Mouse (Mus musculus): ENCODE measurements around the gene Spata31d1d. TPM values are rescaled to one million over a fixed set of nuclear protein-coding genes. Genes with fewer than 3 reads are reported as not detected.
"Not testable (repeated sequence)": the region's sequence is repeated elsewhere in the genome, so short reads cannot be mapped to it uniquely, and the experiment has no call there.

Gene Spata31d1d
- polyA plus RNA-seq, 2 experiments: 0.03 TPM; not detected in 1

DNA sequence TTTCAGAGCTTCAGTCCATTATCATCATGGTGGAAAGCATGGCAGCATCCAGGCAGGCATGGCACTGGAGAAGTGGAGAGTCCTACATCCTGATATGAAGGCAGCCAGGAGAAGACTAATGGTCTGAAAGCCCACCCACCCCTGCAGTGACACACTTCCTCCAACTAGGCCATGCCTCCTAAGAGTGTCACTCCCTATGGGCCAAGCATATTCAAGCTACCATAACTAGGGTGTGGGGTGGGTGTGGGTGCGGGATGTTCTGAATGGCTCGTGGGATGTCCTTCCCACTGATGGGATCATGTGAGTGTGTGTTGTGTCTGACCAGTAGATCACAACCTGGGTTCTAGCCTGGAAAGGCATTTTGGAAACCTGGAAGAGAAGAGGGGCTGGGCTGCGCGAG lies 2.4 kb upstream of the Spata31d1d start:
- Histone ChIP-seq H3K9ac (ENCODE audit: low read depth, low read length, severe bottlenecking) (no peak overlapping the region), H3K27ac (replicated peaks; ENCODE audit: low read depth, low read length) (no peak overlapping the region), H3K4me2 (replicated peaks; ENCODE audit: low read depth, low read length, severe bottlenecking) (no peak overlapping the region), H3K27me3 (ENCODE audit: control insufficient read depth, insufficient read depth, low read length) (no peaks in the 10 kb centered on the region), H3K36me3 (ENCODE audit: control insufficient read depth, insufficient read depth, low read length) (no peaks in the 10 kb centered on the region), H3K4me1 (ENCODE audit: control insufficient read depth, insufficient read depth, low read length) (no peaks in the 10 kb centered on the region), H3K9me3 (ENCODE audit: control insufficient read depth, low read length) (no peaks in the 10 kb centered on the region), H3K4me3 (replicated peaks; ENCODE audit: low read length) (no peak overlapping the region)
- DNase-seq (ENCODE audit: low spot score) (no peak), ATAC-seq (ENCODE audit: low FRiP score, low read depth) (no peak)
- WGBS: 89% methylated on average over 2 of the region's 4 CpGs
- no peak for TF ChIP-seq POLR2A (IDR thresholded peaks at IDR 0.05; ENCODE audit: borderline replicate concordance, extremely low read depth, insufficient read depth, insufficient read length)

- no peak for TF ChIP-seq POLR2A (IDR thresholded peaks at IDR 0.05; ENCODE audit: borderline replicate concordance, extremely low read depth, insufficient read depth, insufficient read length)
- peaks cover 5% of the 10 kb centered on the region; the same call in 1 of the 2 replicates for H3K4me1 ChIP-seq (ENCODE audit: control insufficient read depth, insufficient read depth, low read length)
- no peak overlapping the region for H3K4me2 ChIP-seq (replicated peaks; ENCODE audit: low read depth, low read length, severe bottlenecking)
- no peaks in the 10 kb centered on the region for H3K9me3 ChIP-seq (ENCODE audit: control insufficient read depth, low read length)
- peak; percentile 76; the same call in 1 of the 2 replicates for ATAC-seq (ENCODE audit: low FRiP score, low read depth)
- DNase-seq (ENCODE audit: low spot score): peak; percentile 85
- no peaks in the 10 kb centered on the region for H3K36me3 ChIP-seq (ENCODE audit: control insufficient read depth, insufficient read depth, low read length)
- 23% methylated on average over 7 of the region's 7 CpGs for WGBS
- no peak overlapping the region for H3K4me3 ChIP-seq (replicated peaks; ENCODE audit: low read length)
- no peaks in the 10 kb centered on the region for H3K27me3 ChIP-seq (ENCODE audit: control insufficient read depth, insufficient read depth, low read length)
- no peak overlapping the region for H3K27ac ChIP-seq (replicated peaks; ENCODE audit: low read depth, low read length)
- H3K9ac ChIP-seq (ENCODE audit: low read depth, low read length, severe bottlenecking): no peak overlapping the region
These were observed 3.0 kb downstream of the Spata31d1d start for GRCm38 (mm10) chr13:59728378-59729093.

DNA sequence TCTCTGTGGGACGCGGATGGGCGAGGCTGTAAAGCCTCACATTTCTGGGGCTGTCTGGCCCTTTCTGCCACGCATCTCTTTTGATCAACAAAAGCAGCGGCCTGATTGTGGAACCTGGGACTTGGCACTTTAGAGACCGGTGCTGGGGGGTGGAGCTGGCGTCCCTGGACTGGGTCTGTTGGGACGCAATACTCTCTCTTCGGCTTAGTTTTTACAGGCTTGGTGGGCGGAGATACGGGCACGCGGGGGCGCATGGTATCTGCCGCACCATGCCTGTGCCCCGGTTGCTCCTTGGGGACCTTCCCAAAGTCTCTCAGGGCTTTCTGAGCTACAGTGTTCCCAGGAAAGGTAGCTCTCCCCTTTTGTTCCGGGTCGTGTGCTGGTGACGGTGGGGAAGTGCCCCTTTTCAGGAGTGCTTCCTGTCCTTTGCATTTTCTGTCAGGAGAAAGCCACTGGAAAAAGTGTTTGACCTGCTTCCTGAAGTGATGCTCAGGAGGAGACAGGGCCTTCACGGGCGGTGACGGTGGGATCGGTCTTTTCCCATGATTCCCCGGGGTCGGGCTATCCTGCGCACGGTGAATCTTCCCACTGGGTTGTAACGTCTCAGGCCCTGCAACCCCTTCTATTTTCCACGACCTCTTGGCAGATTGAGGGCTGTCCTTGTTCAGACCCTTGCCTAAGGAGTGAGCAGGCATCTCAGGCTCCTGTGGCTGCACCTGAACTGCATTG lies 5.2 kb downstream of the Spata31d1d start:
- no peaks in the 10 kb centered on the region for H3K27me3 ChIP-seq (ENCODE audit: control insufficient read depth, insufficient read depth, low read length)
- peak overlapping the region; percentile 38; the same call in 1 of the 2 replicates for H3K9ac ChIP-seq (ENCODE audit: low read depth, low read length, severe bottlenecking)
- H3K4me1 ChIP-seq (ENCODE audit: control insufficient read depth, insufficient read depth, low read length): peaks cover 5% of the 10 kb centered on the region; the same call in 1 of the 2 replicates
- WGBS: 22% methylated on average over 29 of the region's 29 CpGs
- no peak for TF ChIP-seq POLR2A (IDR thresholded peaks at IDR 0.05; ENCODE audit: borderline replicate concordance, extremely low read depth, insufficient read depth, insufficient read length)
- H3K4me2 ChIP-seq (replicated peaks; ENCODE audit: low read depth, low read length, severe bottlenecking): peak overlapping the region; percentile 44
- H3K36me3 ChIP-seq (ENCODE audit: control insufficient read depth, insufficient read depth, low read length): no peaks in the 10 kb centered on the region
- H3K4me3 ChIP-seq (replicated peaks; ENCODE audit: low read length): peak overlapping the region; percentile 17; the same call in 1 of the 2 replicates
- H3K27ac ChIP-seq (replicated peaks; ENCODE audit: low read depth, low read length): no peak overlapping the region
- H3K9me3 ChIP-seq (ENCODE audit: control insufficient read depth, low read length): no peaks in the 10 kb centered on the region
- no peak for DNase-seq (ENCODE audit: low spot score)
- ATAC-seq (ENCODE audit: low FRiP score, low read depth): no peak

DNA sequence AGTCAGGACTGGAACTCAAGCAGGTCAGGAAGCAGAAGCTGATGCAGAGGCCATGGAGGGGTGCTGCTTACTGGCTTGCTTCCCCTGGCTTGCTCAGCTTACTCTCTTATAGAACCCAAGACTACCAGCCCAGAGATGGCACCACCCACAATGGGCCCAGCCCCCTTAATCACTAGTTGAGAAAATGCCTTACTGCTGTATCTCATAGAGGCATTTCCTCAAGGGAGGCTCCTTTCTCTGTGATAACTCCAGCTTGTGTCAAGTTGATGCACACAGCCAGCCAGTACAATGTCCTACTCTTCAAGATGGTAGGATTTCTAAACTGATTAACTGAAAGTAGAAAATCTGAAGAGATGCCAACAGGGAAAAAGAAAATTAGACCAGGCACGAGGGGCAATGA lies 9.5 kb downstream of the Spata31d1d start:
- not testable (repeated sequence) for H3K9ac ChIP-seq (ENCODE audit: low read depth, low read length, severe bottlenecking); H3K9me3 ChIP-seq (ENCODE audit: control insufficient read depth, low read length); H3K27me3 ChIP-seq (ENCODE audit: control insufficient read depth, insufficient read depth, low read length); H3K36me3 ChIP-seq (ENCODE audit: control insufficient read depth, insufficient read depth, low read length); DNase-seq (ENCODE audit: low spot score); H3K27ac ChIP-seq (replicated peaks; ENCODE audit: low read depth, low read length); H3K4me3 ChIP-seq (replicated peaks; ENCODE audit: low read length); ATAC-seq (ENCODE audit: low FRiP score, low read depth); H3K4me2 ChIP-seq (replicated peaks; ENCODE audit: low read depth, low read length, severe bottlenecking)
- peaks cover 10% of the 10 kb centered on the region; the same call in 1 of the 2 replicates for H3K4me1 ChIP-seq (ENCODE audit: control insufficient read depth, insufficient read depth, low read length)
- 91% methylated on average over 1 of the region's 1 CpGs for WGBS

- H3K4me3 ChIP-seq (replicated peaks; ENCODE audit: low read length): no peak overlapping the region
- ATAC-seq (ENCODE audit: low FRiP score, low read depth): no peak
- peaks cover 5% of the 10 kb centered on the region; the same call in 1 of the 2 replicates for H3K4me1 ChIP-seq (ENCODE audit: control insufficient read depth, insufficient read depth, low read length)
- WGBS: 100% methylated on average over 1 of the region's 1 CpGs
- no peak overlapping the region for H3K9ac ChIP-seq (ENCODE audit: low read depth, low read length, severe bottlenecking)
- H3K4me2 ChIP-seq (replicated peaks; ENCODE audit: low read depth, low read length, severe bottlenecking): 0 out of 2 replicates have a peak overlapping the region, but pooled peaks have one; percentile 4
- no peak for DNase-seq (ENCODE audit: low spot score)
- no peak for TF ChIP-seq POLR2A (IDR thresholded peaks at IDR 0.05; ENCODE audit: borderline replicate concordance, extremely low read depth, insufficient read depth, insufficient read length)
- H3K27ac ChIP-seq (replicated peaks; ENCODE audit: low read depth, low read length): 0 out of 2 replicates have a peak overlapping the region, but pooled peaks have one; percentile 10
- no peaks in the 10 kb centered on the region for H3K9me3 ChIP-seq (ENCODE audit: control insufficient read depth, low read length)
- H3K27me3 ChIP-seq (ENCODE audit: control insufficient read depth, insufficient read depth, low read length): no peaks in the 10 kb centered on the region
- H3K36me3 ChIP-seq (ENCODE audit: control insufficient read depth, insufficient read depth, low read length): no peaks in the 10 kb centered on the region
These were observed 12.1 kb downstream of the Spata31d1d start for GRCm38 (mm10) chr13:59719475-59719874.

DNA sequence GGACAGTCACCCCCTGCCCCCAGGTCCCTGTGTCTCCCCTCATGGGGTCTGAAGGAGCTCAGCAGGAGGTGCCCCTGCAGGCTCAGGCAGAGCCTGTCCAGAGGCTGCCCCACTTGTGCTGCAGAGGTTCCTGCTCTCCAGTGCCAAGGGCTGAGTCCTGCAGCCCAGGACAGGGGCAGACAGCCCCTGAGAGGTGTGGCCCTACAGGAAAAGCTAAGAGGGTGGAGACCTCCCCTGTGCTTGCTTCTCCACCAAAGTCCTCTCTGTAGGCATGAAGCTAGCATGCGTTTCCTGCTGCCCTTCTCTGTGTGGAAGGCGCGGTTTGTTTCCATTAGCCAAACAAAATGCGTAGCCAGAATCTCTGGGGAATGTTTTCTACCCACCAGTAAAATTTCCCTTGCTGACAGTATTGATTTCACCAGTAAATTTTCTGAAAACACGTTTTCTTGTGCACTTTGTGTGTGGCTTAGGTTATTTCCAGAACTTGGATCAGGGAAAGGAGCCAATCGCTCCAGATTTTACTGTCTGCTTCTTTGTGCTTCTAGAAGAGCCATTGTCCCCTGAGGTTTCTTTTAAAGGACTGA lies 12.6 kb downstream of the Spata31d1d start:
- 15% methylated on average over 6 of the region's 6 CpGs for WGBS
- not testable (repeated sequence) for H3K36me3 ChIP-seq (ENCODE audit: control insufficient read depth, insufficient read depth, low read length); H3K9ac ChIP-seq (ENCODE audit: low read depth, low read length, severe bottlenecking); H3K27me3 ChIP-seq (ENCODE audit: control insufficient read depth, insufficient read depth, low read length); DNase-seq (ENCODE audit: low spot score); H3K9me3 ChIP-seq (ENCODE audit: control insufficient read depth, low read length); H3K4me3 ChIP-seq (replicated peaks; ENCODE audit: low read length); ATAC-seq (ENCODE audit: low FRiP score, low read depth); H3K4me1 ChIP-seq (ENCODE audit: control insufficient read depth, insufficient read depth, low read length); H3K27ac ChIP-seq (replicated peaks; ENCODE audit: low read depth, low read length)
- H3K4me2 ChIP-seq (replicated peaks; ENCODE audit: low read depth, low read length, severe bottlenecking): 0 out of 2 replicates have a peak overlapping the region, but pooled peaks have one; percentile 4

Measured in limb, embryonic 14.5 days (tissue).